Mouse (Mus musculus): ENCODE data around the gene Casd1. TPM values are rescaled to one million over a fixed set of nuclear protein-coding genes. Genes with fewer than 3 reads are reported as not detected.

The Casd1 gene
- total and polyA plus RNA-seq, 3 experiments = 8.9 to 51.0 (median 35.0) TPM

DNA sequence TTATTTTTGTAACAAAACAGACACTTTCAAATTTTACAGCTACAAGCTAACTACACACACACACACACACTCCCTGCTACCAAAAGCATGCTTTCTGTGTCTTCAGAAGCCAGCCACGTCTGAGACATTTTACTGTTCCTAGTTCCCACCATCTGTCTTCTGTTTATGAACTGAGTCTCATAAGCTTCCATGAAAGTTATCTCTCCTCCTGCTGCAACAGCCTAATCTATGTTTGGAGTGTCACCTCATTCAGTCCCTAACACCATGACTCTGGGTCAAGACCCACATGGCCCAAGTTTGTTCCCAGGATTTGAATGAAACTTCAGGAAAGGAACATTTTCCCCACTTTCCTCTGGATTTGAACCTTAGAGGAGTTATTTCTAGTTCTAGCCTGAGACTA lies 38.2 kb upstream of the Casd1 start:
- H3K36me3 ChIP-seq (replicated peaks) = no peaks in the 10 kb centered on the region
- peaks cover 26% of the 10 kb centered on the region for H3K27me3 ChIP-seq (ENCODE audit: insufficient read depth, low read length)

DNA sequence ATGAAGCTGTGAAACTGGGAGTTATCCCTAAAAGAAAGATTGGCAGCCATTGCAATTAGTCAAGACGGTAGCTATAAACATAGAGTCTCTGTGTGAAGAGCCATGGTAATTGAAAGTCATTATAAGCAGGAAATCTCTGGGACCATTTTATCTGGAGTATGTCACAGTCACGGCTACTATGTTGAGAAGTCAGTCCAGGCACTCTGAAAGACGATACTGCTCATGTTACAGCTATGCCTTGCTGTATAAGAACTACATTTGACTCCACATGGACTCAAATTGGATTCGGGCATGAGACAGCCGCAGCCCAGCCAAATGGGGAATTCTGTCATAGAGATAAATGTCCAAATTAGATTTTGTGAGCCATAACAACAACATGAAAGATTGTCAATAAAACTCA lies 37.2 kb upstream of the Casd1 start:
- Histone ChIP-seq H3K4me3 (ENCODE audit: low read depth, low read length) (no peak overlapping the region), H3K9me3 (replicated peaks) (no peaks in the 10 kb centered on the region), H3K27me3 (ENCODE audit: insufficient read depth, low read length) (peaks cover 28% of the 10 kb centered on the region), H3K4me1 (ENCODE audit: insufficient read depth, low read depth, low read length) (no peaks in the 10 kb centered on the region), H3K36me3 (replicated peaks) (no peaks in the 10 kb centered on the region)
- no peak for ATAC-seq (ENCODE audit: extremely low read depth, insufficient number of reproducible peaks, low FRiP score, poor library complexity, severe bottlenecking)
- TF ChIP-seq POLR2AphosphoS5 (IDR thresholded peaks at IDR 0.05; ENCODE audit: insufficient replicate concordance, low read depth, low read length) = no peak
- DNase-seq (ENCODE audit: low spot score) = no peak

More for the DNA sequence above, 38.2 kb upstream of the Casd1 start:
- H3K4me3 ChIP-seq (ENCODE audit: low read depth, low read length) = no peak overlapping the region
- no peak for DNase-seq (ENCODE audit: low spot score)
- no peaks in the 10 kb centered on the region for H3K4me1 ChIP-seq (ENCODE audit: insufficient read depth, low read depth, low read length)
- ATAC-seq (ENCODE audit: extremely low read depth, insufficient number of reproducible peaks, low FRiP score, poor library complexity, severe bottlenecking) = no peak
- TF ChIP-seq GATA2 (IDR thresholded peaks at IDR 0.05; ENCODE audit: borderline replicate concordance, low read depth, low read length) (no peak), POLR2AphosphoS5 (IDR thresholded peaks at IDR 0.05; ENCODE audit: insufficient replicate concordance, low read depth, low read length) (no peak), CTCF (IDR thresholded peaks at IDR 0.05; ENCODE audit: low read depth, low read length) (no peak), TAL1 (conservative IDR thresholded peaks at IDR 0.05; ENCODE audit: low read depth, low read length) (no peak), GATA1 (IDR thresholded peaks at IDR 0.05; ENCODE audit: borderline replicate concordance, low read length) (no peak)
- no peaks in the 10 kb centered on the region for H3K9me3 ChIP-seq (replicated peaks)

DNA sequence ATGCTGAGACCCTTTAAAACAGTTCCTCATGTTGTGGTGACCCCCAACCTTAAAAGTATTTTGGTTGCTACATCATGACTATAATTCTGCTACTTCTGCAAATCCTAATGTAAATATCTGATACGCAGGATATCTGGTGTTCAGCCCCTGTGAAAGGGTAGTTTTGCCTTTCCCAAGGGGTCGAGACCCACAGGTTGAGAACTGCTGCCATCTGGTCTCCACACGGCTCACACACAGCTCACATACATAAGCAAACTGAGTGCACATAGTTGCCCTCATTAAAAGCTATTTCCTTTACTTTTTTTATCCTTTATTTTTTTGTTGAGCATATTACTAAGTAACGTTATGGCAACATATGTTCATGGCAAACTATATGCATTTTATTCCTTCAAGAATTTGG lies 30.2 kb upstream of the Casd1 start:
- TF ChIP-seq POLR2AphosphoS5 (IDR thresholded peaks at IDR 0.05; ENCODE audit: insufficient replicate concordance, low read depth, low read length) = no peak
- TF ChIP-seq GATA2 (IDR thresholded peaks at IDR 0.05; ENCODE audit: borderline replicate concordance, low read depth, low read length) = no peak
- no peak for TF ChIP-seq GATA1 (IDR thresholded peaks at IDR 0.05; ENCODE audit: borderline replicate concordance, low read length)
- TF ChIP-seq CTCF (IDR thresholded peaks at IDR 0.05; ENCODE audit: low read depth, low read length) = no peak
- TF ChIP-seq TAL1 (conservative IDR thresholded peaks at IDR 0.05; ENCODE audit: low read depth, low read length) = no peak
- DNase-seq (ENCODE audit: low spot score) (no peak), ATAC-seq (ENCODE audit: extremely low read depth, insufficient number of reproducible peaks, low FRiP score, poor library complexity, severe bottlenecking) (no peak)
- Histone ChIP-seq H3K4me1 (ENCODE audit: insufficient read depth, low read depth, low read length) (no peaks in the 10 kb centered on the region), H3K9me3 (replicated peaks) (no peaks in the 10 kb centered on the region), H3K27me3 (ENCODE audit: insufficient read depth, low read length) (peaks cover 22% of the 10 kb centered on the region), H3K36me3 (replicated peaks) (no peaks in the 10 kb centered on the region), H3K4me3 (ENCODE audit: low read depth, low read length) (no peak overlapping the region)

DNA sequence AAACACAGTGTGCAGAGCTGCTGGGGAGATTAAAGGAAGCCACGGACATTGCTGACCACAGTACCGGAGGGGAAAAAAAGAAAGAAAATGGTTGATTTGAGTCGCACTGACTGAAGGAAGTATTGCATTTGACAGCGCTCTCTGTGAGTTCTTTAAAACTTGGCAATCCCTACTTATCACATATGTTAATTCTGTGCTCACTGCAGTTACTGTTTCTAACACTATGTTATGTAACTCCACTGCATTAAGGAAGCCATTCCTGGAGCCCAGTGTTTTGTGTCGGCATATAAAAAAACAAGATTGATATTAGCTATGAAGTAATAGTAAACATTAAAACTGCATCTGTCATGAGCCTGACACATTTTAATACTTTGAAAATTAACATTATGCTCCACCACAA lies 22.9 kb upstream of the Casd1 start:
- Histone ChIP-seq H3K4me3 (ENCODE audit: low read depth, low read length) (no peak overlapping the region), H3K9me3 (replicated peaks) (no peaks in the 10 kb centered on the region), H3K36me3 (replicated peaks) (no peaks in the 10 kb centered on the region), H3K27me3 (ENCODE audit: insufficient read depth, low read length) (peaks cover 16% of the 10 kb centered on the region), H3K4me1 (ENCODE audit: insufficient read depth, low read depth, low read length) (no peaks in the 10 kb centered on the region)
- ATAC-seq (ENCODE audit: extremely low read depth, insufficient number of reproducible peaks, low FRiP score, poor library complexity, severe bottlenecking) (no peak), DNase-seq (ENCODE audit: low spot score) (no peak)
- no peak for TF ChIP-seq TAL1 (conservative IDR thresholded peaks at IDR 0.05; ENCODE audit: low read depth, low read length)
- no peak for TF ChIP-seq GATA2 (IDR thresholded peaks at IDR 0.05; ENCODE audit: borderline replicate concordance, low read depth, low read length)
- no peak for TF ChIP-seq CTCF (IDR thresholded peaks at IDR 0.05; ENCODE audit: low read depth, low read length)
- TF ChIP-seq POLR2AphosphoS5 (IDR thresholded peaks at IDR 0.05; ENCODE audit: insufficient replicate concordance, low read depth, low read length) = no peak
- TF ChIP-seq GATA1 (IDR thresholded peaks at IDR 0.05; ENCODE audit: borderline replicate concordance, low read length) = no peak

DNA sequence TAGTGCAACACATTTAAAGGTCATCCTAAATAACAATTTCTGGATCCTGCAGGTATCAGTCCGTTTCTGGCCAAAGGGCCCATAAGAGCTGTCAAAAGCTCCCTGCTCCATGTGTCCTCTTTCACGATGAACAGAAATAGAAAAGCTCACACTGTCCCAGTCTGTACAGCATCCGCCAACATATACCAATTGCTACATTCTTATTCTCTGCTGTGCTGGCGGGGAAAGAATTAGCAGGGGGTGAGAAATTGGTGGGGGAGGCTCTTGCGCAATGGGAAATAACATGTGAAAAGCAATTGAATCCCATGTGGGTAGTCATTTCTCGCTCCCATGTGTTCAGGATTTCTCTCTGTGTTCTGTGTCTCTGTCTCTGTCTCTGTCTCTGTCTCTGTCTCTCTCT lies 22.3 kb upstream of the Casd1 start:
- TF ChIP-seq GATA1 (IDR thresholded peaks at IDR 0.05; ENCODE audit: borderline replicate concordance, low read length) (no peak), GATA2 (IDR thresholded peaks at IDR 0.05; ENCODE audit: borderline replicate concordance, low read depth, low read length) (no peak), POLR2AphosphoS5 (IDR thresholded peaks at IDR 0.05; ENCODE audit: insufficient replicate concordance, low read depth, low read length) (no peak), CTCF (IDR thresholded peaks at IDR 0.05; ENCODE audit: low read depth, low read length) (no peak), TAL1 (conservative IDR thresholded peaks at IDR 0.05; ENCODE audit: low read depth, low read length) (no peak)
- H3K27me3 ChIP-seq (ENCODE audit: insufficient read depth, low read length) = peaks cover 14% of the 10 kb centered on the region
- no peaks in the 10 kb centered on the region for H3K4me1 ChIP-seq (ENCODE audit: insufficient read depth, low read depth, low read length)
- no peaks in the 10 kb centered on the region for H3K9me3 ChIP-seq (replicated peaks)
- ATAC-seq (ENCODE audit: extremely low read depth, insufficient number of reproducible peaks, low FRiP score, poor library complexity, severe bottlenecking) = no peak
- H3K36me3 ChIP-seq (replicated peaks) = no peaks in the 10 kb centered on the region
- H3K4me3 ChIP-seq (ENCODE audit: low read depth, low read length) = no peak overlapping the region
- no peak for DNase-seq (ENCODE audit: low spot score)

DNA sequence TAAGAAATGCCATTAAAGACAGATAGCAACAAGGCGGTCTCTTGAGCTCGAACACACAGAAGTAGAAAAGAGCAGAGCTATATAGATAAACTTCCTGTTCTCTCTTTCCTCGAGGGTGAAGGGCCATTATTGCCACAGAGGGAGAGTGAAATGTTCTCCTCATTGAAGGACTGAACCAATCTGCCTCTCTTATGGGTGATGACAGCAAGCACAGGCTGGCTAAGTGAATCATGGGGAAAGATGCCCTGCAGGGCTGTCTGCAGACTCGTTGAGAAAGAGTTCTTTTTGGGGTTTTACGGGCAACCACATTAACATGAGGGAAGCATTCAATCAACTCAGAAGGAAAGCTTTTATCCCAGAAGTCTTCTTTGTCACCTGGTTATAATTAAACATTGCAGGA lies 21.0 kb upstream of the Casd1 start:
- Histone ChIP-seq H3K36me3 (replicated peaks) (no peaks in the 10 kb centered on the region), H3K9me3 (replicated peaks) (no peaks in the 10 kb centered on the region), H3K27me3 (ENCODE audit: insufficient read depth, low read length) (peaks cover 17% of the 10 kb centered on the region), H3K4me1 (ENCODE audit: insufficient read depth, low read depth, low read length) (no peaks in the 10 kb centered on the region; the same call in 1 of the 2 replicates), H3K4me3 (ENCODE audit: low read depth, low read length) (no peak overlapping the region)
- DNase-seq (ENCODE audit: low spot score) (no peak), ATAC-seq (ENCODE audit: extremely low read depth, insufficient number of reproducible peaks, low FRiP score, poor library complexity, severe bottlenecking) (no peak)
- TF ChIP-seq GATA2 (IDR thresholded peaks at IDR 0.05; ENCODE audit: borderline replicate concordance, low read depth, low read length) (no peak), POLR2AphosphoS5 (IDR thresholded peaks at IDR 0.05; ENCODE audit: insufficient replicate concordance, low read depth, low read length) (no peak), CTCF (IDR thresholded peaks at IDR 0.05; ENCODE audit: low read depth, low read length) (no peak), GATA1 (IDR thresholded peaks at IDR 0.05; ENCODE audit: borderline replicate concordance, low read length) (no peak), TAL1 (conservative IDR thresholded peaks at IDR 0.05; ENCODE audit: low read depth, low read length) (no peak)

DNA sequence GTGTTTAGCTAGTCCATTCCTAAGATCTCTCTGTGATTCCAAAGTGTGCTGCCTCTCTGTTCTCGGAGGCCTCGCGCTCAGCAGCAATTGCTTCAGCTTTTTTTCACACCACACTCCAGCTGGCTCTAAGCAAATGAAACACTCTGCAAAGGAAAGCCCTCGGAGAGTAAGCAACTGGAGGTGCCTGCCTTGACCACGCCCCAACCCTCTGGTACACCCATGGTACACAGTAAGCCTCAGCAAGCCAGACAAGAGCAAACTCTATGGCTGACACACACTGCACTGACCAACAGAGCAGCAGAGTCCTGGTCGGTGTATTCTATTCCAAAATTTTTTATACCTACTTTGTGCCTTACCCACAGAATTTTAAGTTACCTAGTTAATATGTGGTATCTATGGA lies 17.2 kb upstream of the Casd1 start:
- H3K4me1 ChIP-seq (ENCODE audit: insufficient read depth, low read depth, low read length) = no peaks in the 10 kb centered on the region; the same call in 1 of the 2 replicates
- no peak for DNase-seq (ENCODE audit: low spot score)
- no peaks in the 10 kb centered on the region for H3K36me3 ChIP-seq (replicated peaks)
- no peak for TF ChIP-seq TAL1 (conservative IDR thresholded peaks at IDR 0.05; ENCODE audit: low read depth, low read length)
- TF ChIP-seq GATA2 (IDR thresholded peaks at IDR 0.05; ENCODE audit: borderline replicate concordance, low read depth, low read length) = no peak
- no peak for TF ChIP-seq CTCF (IDR thresholded peaks at IDR 0.05; ENCODE audit: low read depth, low read length)
- TF ChIP-seq GATA1 (IDR thresholded peaks at IDR 0.05; ENCODE audit: borderline replicate concordance, low read length) = no peak
- TF ChIP-seq POLR2AphosphoS5 (IDR thresholded peaks at IDR 0.05; ENCODE audit: insufficient replicate concordance, low read depth, low read length) = no peak
- no peak for ATAC-seq (ENCODE audit: extremely low read depth, insufficient number of reproducible peaks, low FRiP score, poor library complexity, severe bottlenecking)
- peaks cover 22% of the 10 kb centered on the region for H3K27me3 ChIP-seq (ENCODE audit: insufficient read depth, low read length)
- H3K4me3 ChIP-seq (ENCODE audit: low read depth, low read length) = no peak overlapping the region
- no peaks in the 10 kb centered on the region for H3K9me3 ChIP-seq (replicated peaks)
